Mouse (Mus musculus): ENCODE data around the gene Otop1. TPM values are rescaled to one million over a fixed set of nuclear protein-coding genes. Genes with fewer than 3 reads are reported as not detected.

Otop1 gene
- polyA plus RNA-seq, 1 experiment from 2014 or later = not detected

Other genes starting within 250 kb of the Otop1 start
- 10.7 and 11.3 TPM in 2 replicates for gene Stx18, start 237.2 kb upstream of the Otop1 start, polyA plus RNA-seq (2015; fragmentation: Nextera tagmentation; extraction: Ambion mirVana)
- gene Nsg1, start 116.1 kb upstream of the Otop1 start, polyA plus RNA-seq (2015; fragmentation: Nextera tagmentation; extraction: Ambion mirVana) = 1.6 and 2.0 TPM in 2 replicates
- gene Zbtb49, start 55.5 kb upstream of the Otop1 start, polyA plus RNA-seq (2015; fragmentation: Nextera tagmentation; extraction: Ambion mirVana) = 2.6 and 3.0 TPM in 2 replicates
- 35.2 and 39.8 TPM in 2 replicates for gene Lyar, start 55.5 kb upstream of the Otop1 start, polyA plus RNA-seq (2015; fragmentation: Nextera tagmentation; extraction: Ambion mirVana)
- 35.4 and 41.3 TPM in 2 replicates for gene Tmem128, start 15.8 kb upstream of the Otop1 start, polyA plus RNA-seq (2015; fragmentation: Nextera tagmentation; extraction: Ambion mirVana)
- gene Drd5, start 43.4 kb downstream of the Otop1 start, polyA plus RNA-seq (2015; fragmentation: Nextera tagmentation; extraction: Ambion mirVana) = not detected in 2 replicates
- gene Slc2a9, start 227.2 kb downstream of the Otop1 start, polyA plus RNA-seq (2015; fragmentation: Nextera tagmentation; extraction: Ambion mirVana) = 3.6 and 4.0 TPM in 2 replicates

All from liver, embryonic 16.5 days (tissue).